Mouse (Mus musculus) neural tube, embryonic 11.5 days (tissue): ENCODE measurements around the gene Ovca2. TPM values are rescaled to one million over a fixed set of nuclear protein-coding genes. Genes with fewer than 3 reads are reported as not detected.

Experiments
- ATAC-seq: fragments of 200-750 bp; cut with Nextera tagmentation; 2 replicates; pipeline ENCODE4 v1.8.0; 2017; ENCODE audit warnings: moderate number of reproducible peaks, mild to moderate bottlenecking, moderate TSS enrichment, moderate library complexity; ENCODE audit not compliant: insufficient read depth, low FRiP score, low TSS enrichment
- DNase-seq: peaks from one replicate; pipeline ENCODE4 v3.0.0-alpha.2; 2015; ENCODE audit warnings: low spot score
- H3K27ac ChIP-seq: fragments of 300-500 bp; sonication (generic); 2 replicates; pipeline ENCODE4 v1.5.1; 2014; ENCODE audit warnings: low read depth, mild to moderate bottlenecking, low read length
- H3K27me3 ChIP-seq: fragments of 300-500 bp; sonication (generic); 2 replicates; pipeline ENCODE4 v1.6.1; 2014; ENCODE audit warnings: mild to moderate bottlenecking, low read length, mixed read lengths; ENCODE audit not compliant: control insufficient read depth, insufficient read depth
- H3K36me3 ChIP-seq: fragments of 300-500 bp; sonication (generic); 2 replicates; pipeline ENCODE4 v1.6.1; 2014; ENCODE audit warnings: mild to moderate bottlenecking, low read length, moderate library complexity, mixed read lengths; ENCODE audit not compliant: control insufficient read depth, insufficient read depth
- H3K4me1 ChIP-seq: fragments of 300-500 bp; sonication (generic); 2 replicates; pipeline ENCODE4 v1.6.1; 2014; ENCODE audit warnings: low read length, mixed read lengths; ENCODE audit not compliant: control insufficient read depth, insufficient read depth
- H3K4me2 ChIP-seq: fragments of 300-500 bp; sonication (generic); 2 replicates; pipeline ENCODE4 v1.6.1; 2014; ENCODE audit warnings: low read depth, mild to moderate bottlenecking, moderate library complexity
- H3K4me3 ChIP-seq: fragments of 300-500 bp; sonication (generic); 2 replicates; pipeline ENCODE4 v1.5.1; 2014; ENCODE audit warnings: low read depth, low read length
- H3K9ac ChIP-seq: fragments of 300-500 bp; sonication (generic); 2 replicates; pipeline ENCODE4 v1.6.1; 2014; ENCODE audit warnings: mild to moderate bottlenecking, low read length
- H3K9me3 ChIP-seq: fragments of 300-500 bp; sonication (generic); 2 replicates; pipeline ENCODE4 v1.6.1; 2016; ENCODE audit warnings: low read length; ENCODE audit not compliant: control insufficient read depth
- WGBS: fragments of 180-500 bp; shearing (Covaris S2); extraction: QIAGEN DNeasy Blood & Tissue Kit; methylation state at CpG from one replicate; pipeline ENCODE4 v1.1.7; 2014; 5-methylcytosine and 5-hydroxymethylcytosine counted together
- polyA plus RNA-seq: library from polyadenylated mRNA; unstranded; fragments of >200 nt; fragmentation: Nextera tagmentation; extraction: Ambion mirVana; gene quantifications from 2 replicates; pipeline ENCODE4 v1.2.1, GENCODE M21; 2014

Ovca2 gene
- polyA plus RNA-seq, 1 experiment from 2014 or later, result 37.4 TPM

- Histone ChIP-seq H3K36me3 (peaks cover 9% of the 10 kb centered on the region), H3K9me3 (no peaks in the 10 kb centered on the region), H3K9ac (no peak overlapping the region), H3K4me3 (no peak overlapping the region), H3K4me2 (no peak overlapping the region), H3K27ac (no peak overlapping the region), H3K4me1 (peaks cover 29% of the 10 kb centered on the region), H3K27me3 (peaks cover 58% of the 10 kb centered on the region)
- DNase-seq, result no peak
- ATAC-seq, result no peak
- 62% methylated on average over 2 of the region's 2 CpGs for WGBS
Observed at GRCm38 (mm10) chr11:75164051-75164450, 14.6 kb downstream of the Ovca2 start.

DNA sequence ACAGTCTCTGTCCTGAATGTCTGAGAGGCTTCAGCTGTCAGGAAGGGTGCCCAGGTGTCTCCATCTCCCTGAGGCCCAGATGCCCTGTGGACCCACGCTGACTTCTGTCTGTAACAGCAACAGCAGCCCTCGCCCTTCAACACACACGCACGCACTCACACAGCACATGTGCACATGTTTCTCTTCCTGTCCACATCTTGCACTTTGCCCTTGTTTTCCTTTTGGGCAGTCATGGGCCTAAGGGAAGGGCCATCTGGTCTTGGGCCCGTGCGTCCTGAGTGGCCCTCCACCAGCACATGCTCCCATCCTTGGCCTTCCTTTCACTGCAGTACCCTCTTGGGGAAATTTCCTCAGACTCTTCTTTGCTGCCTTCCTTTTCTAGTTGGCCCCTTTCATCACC, 15.3 kb downstream of the Ovca2 start:
- H3K27ac ChIP-seq, result no peak overlapping the region
- DNase-seq, result no peak
- peaks cover 51% of the 10 kb centered on the region for H3K27me3 ChIP-seq
- H3K4me3 ChIP-seq, result no peak overlapping the region
- H3K4me1 ChIP-seq, result peaks cover 25% of the 10 kb centered on the region
- H3K36me3 ChIP-seq, result peaks cover 9% of the 10 kb centered on the region
- H3K4me2 ChIP-seq, result no peak overlapping the region
- no peak overlapping the region for H3K9ac ChIP-seq
- 79% methylated on average over 6 of the region's 6 CpGs for WGBS
- H3K9me3 ChIP-seq, result no peaks in the 10 kb centered on the region
- no peak for ATAC-seq

DNA sequence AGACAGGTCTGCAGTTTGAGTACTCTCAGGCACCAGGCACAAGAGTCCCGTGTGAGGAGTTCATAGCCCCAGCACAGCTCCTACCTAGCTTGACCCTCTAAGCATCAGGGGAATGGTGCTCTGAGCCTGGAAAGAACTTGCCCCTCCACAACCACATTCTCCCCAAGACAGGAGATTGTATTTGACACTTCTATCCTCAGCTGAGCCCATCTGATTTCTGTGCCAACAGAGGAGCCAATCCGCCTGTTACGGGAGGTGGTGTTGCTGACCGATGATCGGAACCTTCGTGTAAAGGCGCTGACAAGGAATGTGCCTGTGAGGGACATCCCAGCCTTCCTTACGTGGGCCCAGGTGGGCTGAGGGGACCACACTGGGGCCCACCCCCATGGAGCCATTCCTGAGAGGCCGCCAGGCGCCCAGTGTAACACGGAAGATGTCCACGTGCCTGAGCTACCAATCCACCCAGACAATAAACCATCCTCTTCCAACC, 16.0 kb downstream of the Ovca2 start:
- Histone ChIP-seq H3K36me3 (peaks cover 9% of the 10 kb centered on the region), H3K9ac (no peak overlapping the region), H3K9me3 (no peaks in the 10 kb centered on the region), H3K27me3 (peaks cover 43% of the 10 kb centered on the region), H3K4me2 (no peak overlapping the region), H3K27ac (no peak overlapping the region), H3K4me3 (no peak overlapping the region), H3K4me1 (peaks cover 19% of the 10 kb centered on the region)
- WGBS, result 91% methylated on average over 12 of the region's 12 CpGs
- no peak for ATAC-seq
- no peak for DNase-seq

- no peak overlapping the region for H3K4me2 ChIP-seq
- no peak overlapping the region for H3K4me3 ChIP-seq
- H3K27me3 ChIP-seq, result peaks cover 32% of the 10 kb centered on the region
- peaks cover 10% of the 10 kb centered on the region for H3K4me1 ChIP-seq
- WGBS, result 79% methylated on average over 4 of the region's 4 CpGs
- no peak overlapping the region for H3K9ac ChIP-seq
- no peak for ATAC-seq
- no peak overlapping the region for H3K27ac ChIP-seq
- no peaks in the 10 kb centered on the region for H3K9me3 ChIP-seq
- H3K36me3 ChIP-seq, result peaks cover 9% of the 10 kb centered on the region
- no peak for DNase-seq
Observed at GRCm38 (mm10) chr11:75161417-75162008, 17.1 kb downstream of the Ovca2 start.

- peaks cover 9% of the 10 kb centered on the region for H3K36me3 ChIP-seq
- DNase-seq, result no peak
- 87% methylated on average over 7 of the region's 7 CpGs for WGBS
Observed at GRCm38 (mm10) chr11:75160954-75161353, 17.7 kb downstream of the Ovca2 start.

DNA sequence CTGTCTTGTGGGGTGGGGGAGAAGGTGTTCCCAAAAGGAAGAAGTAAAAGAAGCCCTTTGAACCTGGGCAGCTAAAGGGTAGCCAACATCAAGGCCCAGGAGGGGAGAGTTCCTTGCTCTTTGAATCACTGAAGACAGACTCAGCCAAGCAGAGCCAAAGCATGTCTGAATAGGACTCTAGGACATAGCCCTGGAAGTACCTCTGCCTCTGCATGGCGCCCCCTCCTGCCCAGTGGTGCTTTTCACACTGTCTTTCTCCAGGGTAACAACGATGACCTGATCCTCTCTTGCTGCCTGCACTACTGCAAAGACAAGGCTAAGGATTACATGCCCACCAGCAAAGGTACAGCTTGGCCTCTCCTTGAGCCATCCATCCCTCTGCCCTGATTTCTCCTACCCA, 19.1 kb downstream of the Ovca2 start:
- no peak overlapping the region for H3K27ac ChIP-seq
- H3K36me3 ChIP-seq, result peaks cover 9% of the 10 kb centered on the region
- no peaks in the 10 kb centered on the region for H3K4me1 ChIP-seq
- ATAC-seq (no peak), DNase-seq (no peak)
- H3K9ac ChIP-seq, result no peak overlapping the region
- H3K4me3 ChIP-seq, result no peak overlapping the region
- 54% methylated on average over 2 of the region's 2 CpGs for WGBS
- H3K9me3 ChIP-seq, result no peaks in the 10 kb centered on the region
- H3K27me3 ChIP-seq, result peaks cover 13% of the 10 kb centered on the region
- H3K4me2 ChIP-seq, result no peak overlapping the region

More at GRCm38 (mm10) chr11:75160954-75161353, 17.7 kb downstream of the Ovca2 start:
- H3K9me3 ChIP-seq, result no peaks in the 10 kb centered on the region
- H3K27ac ChIP-seq, result no peak overlapping the region
- H3K4me2 ChIP-seq, result no peak overlapping the region
- ATAC-seq, result no peak
- H3K27me3 ChIP-seq, result peaks cover 27% of the 10 kb centered on the region
- no peak overlapping the region for H3K9ac ChIP-seq
- no peak overlapping the region for H3K4me3 ChIP-seq
- H3K4me1 ChIP-seq, result peaks cover 5% of the 10 kb centered on the region

DNA sequence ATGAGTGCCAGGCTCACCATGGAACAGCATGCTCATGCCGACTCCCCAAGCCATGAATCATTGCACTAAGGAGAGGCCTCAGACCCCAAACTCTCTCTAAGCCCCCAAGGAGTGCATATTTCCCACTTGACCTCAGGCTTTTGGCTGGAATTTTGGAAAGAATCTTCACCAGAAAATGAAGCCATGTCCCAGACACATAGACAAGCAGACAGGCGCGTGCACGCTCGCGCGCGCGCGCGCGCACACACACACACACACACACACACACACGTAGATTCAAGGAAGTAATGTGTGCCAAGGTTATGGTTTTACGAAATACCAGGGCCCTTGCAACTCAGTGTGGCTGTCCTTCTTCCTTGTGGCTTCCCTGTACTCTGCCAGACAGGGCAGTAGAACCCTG, 20.2 kb downstream of the Ovca2 start:
- ATAC-seq, result no peak

GRCm38 (mm10) chr11:75157901-75158300, 20.7 kb downstream of the Ovca2 start:
- Histone ChIP-seq H3K36me3 (peaks cover 3% of the 10 kb centered on the region; the same call in 1 of the 2 replicates), H3K27me3 (no peaks in the 10 kb centered on the region), H3K9ac (no peak overlapping the region), H3K4me3 (no peak overlapping the region), H3K27ac (no peak overlapping the region), H3K9me3 (no peaks in the 10 kb centered on the region), H3K4me1 (no peaks in the 10 kb centered on the region), H3K4me2 (no peak overlapping the region)
- DNase-seq, result no peak
- no peak for ATAC-seq
- WGBS, result 53% methylated on average over 2 of the region's 2 CpGs

More for the DNA sequence above, 20.2 kb downstream of the Ovca2 start:
- Histone ChIP-seq H3K4me1 (no peaks in the 10 kb centered on the region), H3K4me3 (no peak overlapping the region), H3K9me3 (no peaks in the 10 kb centered on the region), H3K27ac (no peak overlapping the region), H3K36me3 (peaks cover 6% of the 10 kb centered on the region), H3K4me2 (no peak overlapping the region), H3K9ac (no peak overlapping the region), H3K27me3 (peaks cover 2% of the 10 kb centered on the region; the same call in 1 of the 2 replicates)
- 94% methylated on average over 14 of the region's 14 CpGs for WGBS
- no peak for DNase-seq

- H3K36me3 ChIP-seq, result no peaks in the 10 kb centered on the region; the same call in 1 of the 2 replicates
- no peaks in the 10 kb centered on the region for H3K27me3 ChIP-seq
- WGBS, result 59% methylated on average over 4 of the region's 4 CpGs
- H3K27ac ChIP-seq, result no peak overlapping the region
- H3K4me2 ChIP-seq, result no peak overlapping the region
- DNase-seq, result no peak
- H3K9me3 ChIP-seq, result no peaks in the 10 kb centered on the region
- no peak for ATAC-seq
- no peak overlapping the region for H3K4me3 ChIP-seq
- no peaks in the 10 kb centered on the region for H3K4me1 ChIP-seq
- no peak overlapping the region for H3K9ac ChIP-seq
Observed at GRCm38 (mm10) chr11:75157037-75157436, 21.6 kb downstream of the Ovca2 start.
